Mouse (Mus musculus): ENCODE measurements around the gene Acpp. TPM values are rescaled to one million over a fixed set of nuclear protein-coding genes. Genes with fewer than 3 reads are reported as not detected.

The Acpp gene
- polyA plus RNA-seq, 1 experiment from 2014 or later, result 0.16 TPM

GRCm38 (mm10) chr9:104338489-104339427 lies 1.2 kb upstream of the Acpp start:
- no peaks in the 10 kb centered on the region for H3K27me3 ChIP-seq (ENCODE audit: low read depth, poor library complexity, severe bottlenecking)
- H3K4me1 ChIP-seq, result peaks cover 13% of the 10 kb centered on the region
- H3K4me3 ChIP-seq, result no peak overlapping the region
- no peaks in the 10 kb centered on the region for H3K9me3 ChIP-seq (replicated peaks)
- DNase-seq (ENCODE audit: low spot score), result no peak
- 86% methylated on average over 18 of the region's 18 CpGs for WGBS
- no peaks in the 10 kb centered on the region for H3K36me3 ChIP-seq
- no peak overlapping the region for H3K27ac ChIP-seq (replicated peaks)

DNA sequence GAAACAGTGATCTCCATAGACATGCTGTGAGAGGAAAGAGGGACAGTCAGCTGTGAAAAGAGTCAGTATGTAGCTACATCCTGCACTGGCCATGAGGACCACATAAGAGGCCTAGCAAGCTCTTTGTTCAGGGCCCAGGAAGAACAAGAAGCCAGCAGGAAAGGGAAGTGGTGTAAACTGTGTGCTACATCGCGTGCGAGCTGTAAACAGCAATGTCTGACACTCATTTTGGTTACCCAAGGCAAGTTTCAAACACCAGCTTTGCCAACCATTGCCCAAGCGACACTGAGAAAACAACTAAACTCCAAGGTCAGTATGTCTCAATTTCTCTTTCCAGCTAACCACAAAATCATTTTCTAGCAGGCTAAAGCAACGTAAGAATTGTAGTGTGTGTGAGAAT lies 6.2 kb downstream of the Acpp start:
- Histone ChIP-seq H3K27me3 (ENCODE audit: low read depth, poor library complexity, severe bottlenecking) (no peaks in the 10 kb centered on the region), H3K27ac (replicated peaks) (no peak overlapping the region), H3K36me3 (no peaks in the 10 kb centered on the region), H3K4me1 (no peaks in the 10 kb centered on the region), H3K9me3 (replicated peaks) (no peaks in the 10 kb centered on the region), H3K4me3 (no peak overlapping the region)
- DNase-seq (ENCODE audit: low spot score), result no peak
- 96% methylated on average over 5 of the region's 5 CpGs for WGBS

DNA sequence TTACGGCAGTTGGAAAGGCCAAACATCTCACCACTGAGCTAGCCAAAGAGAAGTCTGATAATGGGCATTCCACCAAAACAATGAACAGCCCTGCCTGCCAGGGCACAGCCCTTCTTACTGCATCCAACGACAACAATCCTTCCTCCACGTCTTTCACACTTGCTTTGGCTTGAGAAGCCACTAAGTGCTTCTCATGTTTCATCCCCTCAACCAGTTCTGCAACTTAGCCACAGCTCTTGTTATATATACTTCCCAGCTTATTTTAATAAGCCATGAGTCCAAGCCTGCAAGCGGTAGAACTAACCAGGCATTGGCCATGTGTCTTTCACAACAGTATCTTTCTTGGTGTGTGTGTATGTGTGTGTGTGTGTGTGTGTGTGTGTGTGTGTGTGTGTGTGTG lies 8.9 kb downstream of the Acpp start:
- no peak for DNase-seq (ENCODE audit: low spot score)
- H3K9me3 ChIP-seq (replicated peaks), result no peaks in the 10 kb centered on the region
- WGBS, result 76% methylated on average over 4 of the region's 4 CpGs
- H3K4me3 ChIP-seq, result no peak overlapping the region
- no peak overlapping the region for H3K27ac ChIP-seq (replicated peaks)
- no peaks in the 10 kb centered on the region for H3K36me3 ChIP-seq
- H3K27me3 ChIP-seq (ENCODE audit: low read depth, poor library complexity, severe bottlenecking), result no peaks in the 10 kb centered on the region
- H3K4me1 ChIP-seq, result no peaks in the 10 kb centered on the region

GRCm38 (mm10) chr9:104321519-104321918 lies 16.0 kb downstream of the Acpp start:
- Histone ChIP-seq H3K4me1 (no peaks in the 10 kb centered on the region), H3K27me3 (ENCODE audit: low read depth, poor library complexity, severe bottlenecking) (no peaks in the 10 kb centered on the region), H3K4me3 (no peak overlapping the region), H3K36me3 (no peaks in the 10 kb centered on the region), H3K27ac (replicated peaks) (no peak overlapping the region), H3K9me3 (replicated peaks) (no peaks in the 10 kb centered on the region)
- no peak for DNase-seq (ENCODE audit: low spot score)
- WGBS, result 81% methylated on average over 7 of the region's 7 CpGs

- 93% methylated on average over 11 of the region's 11 CpGs for WGBS
- Histone ChIP-seq H3K4me3 (no peak overlapping the region), H3K4me1 (no peaks in the 10 kb centered on the region), H3K9me3 (replicated peaks) (no peaks in the 10 kb centered on the region), H3K36me3 (no peaks in the 10 kb centered on the region), H3K27ac (replicated peaks) (no peak overlapping the region), H3K27me3 (ENCODE audit: low read depth, poor library complexity, severe bottlenecking) (no peaks in the 10 kb centered on the region)
- no peak for DNase-seq (ENCODE audit: low spot score)
These were observed 21.2 kb downstream of the Acpp start for GRCm38 (mm10) chr9:104316351-104316750.

GRCm38 (mm10) chr9:104315499-104315898 lies 22.0 kb downstream of the Acpp start:
- H3K4me1 ChIP-seq, result no peaks in the 10 kb centered on the region
- 13% methylated on average over 10 of the region's 10 CpGs for WGBS
- no peak overlapping the region for H3K4me3 ChIP-seq
- no peaks in the 10 kb centered on the region for H3K27me3 ChIP-seq (ENCODE audit: low read depth, poor library complexity, severe bottlenecking)
- H3K27ac ChIP-seq (replicated peaks), result no peak overlapping the region
- peak; percentile 57 for DNase-seq (ENCODE audit: low spot score)
- no peaks in the 10 kb centered on the region for H3K36me3 ChIP-seq
- H3K9me3 ChIP-seq (replicated peaks), result no peaks in the 10 kb centered on the region

- Histone ChIP-seq H3K36me3 (no peaks in the 10 kb centered on the region), H3K4me1 (no peaks in the 10 kb centered on the region), H3K27ac (replicated peaks) (no peak overlapping the region), H3K4me3 (no peak overlapping the region), H3K27me3 (ENCODE audit: low read depth, poor library complexity, severe bottlenecking) (no peaks in the 10 kb centered on the region), H3K9me3 (replicated peaks) (no peaks in the 10 kb centered on the region)
- peak; percentile 71 for DNase-seq (ENCODE audit: low spot score)
- 19% methylated on average over 6 of the region's 6 CpGs for WGBS
These were observed 30.8 kb downstream of the Acpp start for GRCm38 (mm10) chr9:104306734-104307133.

GRCm38 (mm10) chr9:104305333-104306111 lies 32.0 kb downstream of the Acpp start:
- Histone ChIP-seq H3K9me3 (replicated peaks) (no peaks in the 10 kb centered on the region), H3K27me3 (ENCODE audit: low read depth, poor library complexity, severe bottlenecking) (no peaks in the 10 kb centered on the region), H3K4me3 (no peak overlapping the region), H3K4me1 (no peaks in the 10 kb centered on the region), H3K27ac (replicated peaks) (no peak overlapping the region), H3K36me3 (no peaks in the 10 kb centered on the region)
- no peak for DNase-seq (ENCODE audit: low spot score)
- 92% methylated on average over 6 of the region's 6 CpGs for WGBS

- WGBS, result 85% methylated on average over 10 of the region's 10 CpGs
- Histone ChIP-seq H3K9me3 (replicated peaks) (no peaks in the 10 kb centered on the region), H3K4me3 (no peak overlapping the region), H3K36me3 (no peaks in the 10 kb centered on the region), H3K4me1 (no peaks in the 10 kb centered on the region), H3K27ac (replicated peaks) (no peak overlapping the region), H3K27me3 (ENCODE audit: low read depth, poor library complexity, severe bottlenecking) (no peaks in the 10 kb centered on the region)
- DNase-seq (ENCODE audit: low spot score), result no peak
These were observed 32.7 kb downstream of the Acpp start for GRCm38 (mm10) chr9:104304800-104305199.

GRCm38 (mm10) chr9:104304376-104304775 lies 33.2 kb downstream of the Acpp start:
- H3K36me3 ChIP-seq, result no peaks in the 10 kb centered on the region
- H3K9me3 ChIP-seq (replicated peaks), result no peaks in the 10 kb centered on the region
- H3K4me3 ChIP-seq, result no peak overlapping the region
- WGBS, result 75% methylated on average over 4 of the region's 4 CpGs
- no peak overlapping the region for H3K27ac ChIP-seq (replicated peaks)
- no peaks in the 10 kb centered on the region for H3K4me1 ChIP-seq
- no peak for DNase-seq (ENCODE audit: low spot score)
- no peaks in the 10 kb centered on the region for H3K27me3 ChIP-seq (ENCODE audit: low read depth, poor library complexity, severe bottlenecking)

DNA sequence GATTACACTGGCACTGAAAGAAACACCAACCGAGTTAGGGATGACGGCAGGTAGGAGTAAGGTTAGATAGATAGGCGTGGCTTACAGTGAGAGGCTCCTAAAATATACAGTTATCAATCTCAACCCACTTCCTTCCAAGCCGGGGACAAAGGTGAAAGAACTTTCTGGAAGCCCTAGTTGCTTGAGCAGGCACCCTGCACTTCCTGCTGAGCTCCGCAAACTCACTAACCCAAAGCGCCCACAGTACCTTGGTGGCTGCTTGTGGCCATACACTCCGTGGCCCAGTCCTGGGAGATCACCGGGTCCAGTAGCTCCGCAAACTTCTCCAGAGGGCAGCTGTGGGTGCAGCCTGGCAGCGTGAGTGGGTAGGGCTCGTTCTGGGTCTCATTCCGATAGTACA lies 37.0 kb downstream of the Acpp start:
- no peaks in the 10 kb centered on the region for H3K4me1 ChIP-seq
- 83% methylated on average over 12 of the region's 12 CpGs for WGBS
- no peaks in the 10 kb centered on the region for H3K27me3 ChIP-seq (ENCODE audit: low read depth, poor library complexity, severe bottlenecking)
- H3K4me3 ChIP-seq, result no peak overlapping the region
- no peak overlapping the region for H3K27ac ChIP-seq (replicated peaks)
- H3K9me3 ChIP-seq (replicated peaks), result no peaks in the 10 kb centered on the region
- DNase-seq (ENCODE audit: low spot score), result no peak
- no peaks in the 10 kb centered on the region for H3K36me3 ChIP-seq

- Histone ChIP-seq H3K27ac (replicated peaks) (no peak overlapping the region), H3K9me3 (replicated peaks) (no peaks in the 10 kb centered on the region), H3K36me3 (no peaks in the 10 kb centered on the region), H3K4me1 (no peaks in the 10 kb centered on the region), H3K27me3 (ENCODE audit: low read depth, poor library complexity, severe bottlenecking) (no peaks in the 10 kb centered on the region), H3K4me3 (no peak overlapping the region)
- no peak for DNase-seq (ENCODE audit: low spot score)
- WGBS, result 85% methylated on average over 3 of the region's 3 CpGs
These were observed 40.5 kb downstream of the Acpp start for GRCm38 (mm10) chr9:104297041-104297440.

- DNase-seq (ENCODE audit: low spot score), result no peak
- H3K36me3 ChIP-seq, result no peaks in the 10 kb centered on the region
- no peak overlapping the region for H3K27ac ChIP-seq (replicated peaks)
- H3K27me3 ChIP-seq (ENCODE audit: low read depth, poor library complexity, severe bottlenecking), result no peaks in the 10 kb centered on the region
- no peaks in the 10 kb centered on the region for H3K9me3 ChIP-seq (replicated peaks)
- WGBS, result 80% methylated on average over 6 of the region's 6 CpGs
- H3K4me3 ChIP-seq, result no peak overlapping the region
- no peaks in the 10 kb centered on the region for H3K4me1 ChIP-seq
These were observed 52.6 kb downstream of the Acpp start for GRCm38 (mm10) chr9:104284934-104285333.
